Mouse (Mus musculus) cerebellum, adult 2 months (tissue): ENCODE results near the gene Dnah11.

Source experiments
- CTCF ChIP-seq: fragments of 200-500 bp; IDR thresholded peaks from 2 replicates; pipeline ENCODE4 v1.5.1; 2011; ENCODE audit warnings: low read depth, mild to moderate bottlenecking, control low read depth, low read length, moderate library complexity, borderline replicate concordance; ENCODE audit not compliant: insufficient read depth
- POLR2A ChIP-seq: fragments of 200-500 bp; IDR thresholded peaks from 2 replicates; pipeline ENCODE4 v1.6.1; 2011; ENCODE audit warnings: low read length, control low read depth, borderline replicate concordance; ENCODE audit not compliant: insufficient read depth

DNA sequence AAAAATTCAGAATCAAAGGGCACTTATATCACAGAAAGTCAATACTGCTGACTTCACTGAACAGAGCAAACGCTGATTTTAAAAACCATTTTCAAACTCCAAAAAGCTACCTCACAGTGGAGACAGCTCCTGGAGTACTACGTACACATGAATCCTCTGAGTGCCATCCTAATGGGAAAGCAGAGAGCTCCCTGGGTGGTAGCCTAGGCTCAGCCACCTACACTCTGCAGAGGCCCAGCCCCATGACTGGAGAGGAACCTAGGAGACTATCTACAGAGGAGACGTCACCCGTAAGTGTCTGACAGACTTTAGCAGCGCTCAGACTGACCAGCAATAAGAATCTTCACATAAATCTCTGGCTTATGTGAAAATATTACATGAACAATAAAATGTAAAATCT lies 21.1 kb downstream of the Dnah11 start:
- TF ChIP-seq CTCF (no peak), POLR2A (no peak)
